Mouse (Mus musculus): ENCODE results near the gene Grk2. TPM values are rescaled to one million over a fixed set of nuclear protein-coding genes. Genes with fewer than 3 reads are reported as not detected.

The Grk2 gene
- total and polyA plus RNA-seq, 3 experiments = 118 to 203 (median 193) TPM

GRCm38 (mm10) chr19:4326106-4326505, 20.1 kb upstream of the Grk2 start:
- Histone ChIP-seq H3K4me1 (ENCODE audit: control insufficient read depth in 1 of 2, insufficient read depth in 2 of 2) (peaks cover 0 to 27% of the 10 kb centered on the region in 2 experiments; a peak in 2 of 4 replicates), H3K27ac (ENCODE audit: insufficient read depth, low read depth) (no peak overlapping the region), H3K4me2 (ENCODE audit: insufficient read depth, low read depth, poor library complexity, severe bottlenecking) (no peak overlapping the region), H3K9ac (ENCODE audit: insufficient read depth, low read depth) (no peak overlapping the region), H3K27me3 (replicated peaks) (no peaks in the 10 kb centered on the region), H3K9me3 (replicated peaks; ENCODE audit: low read length) (no peaks in the 10 kb centered on the region), H3K79me2 (replicated peaks; ENCODE audit: control insufficient read depth, extremely low read depth, insufficient read depth, poor library complexity, severe bottlenecking) (peaks cover 17% of the 10 kb centered on the region), H3K36me3 (replicated peaks in 1 of 2; ENCODE audit: control insufficient read depth in 1 of 2, insufficient read depth in 1 of 2, low read length in 1 of 2) (peaks cover 76 to 92% of the 10 kb centered on the region in 2 experiments), H3K4me3 (replicated peaks in 1 of 3; ENCODE audit: low read depth in 2 of 3, low read length in 2 of 3, poor library complexity in 1 of 3) (no peak overlapping the region)
- DNase-seq (ENCODE audit: extremely low read depth) = no peak
- TF ChIP-seq MXI1 (IDR thresholded peaks at IDR 0.05; ENCODE audit: low read depth, low read length) (no peak), EP300 (IDR thresholded peaks at IDR 0.05; ENCODE audit: low read length) (no peak), MAZ (IDR thresholded peaks at IDR 0.05; ENCODE audit: low read depth, low read length) (no peak), MAX (IDR thresholded peaks at IDR 0.05; ENCODE audit: low read length) (no peak)
- dilution Hi-C loops (cut with MboI; ENCODE audit: extremely low pct_ligation_motif_present, extremely low pct_unique_long_range_greater_than_20kb, low sequenced_read_pairs) = no loop called here
- in situ Hi-C loops (cut with MboI; ENCODE audit: low pct_ligation_motif_present, low pct_unique_long_range_greater_than_20kb, low sequenced_read_pairs) = no loop called here

GRCm38 (mm10) chr19:4322134-4322533, 16.1 kb upstream of the Grk2 start:
- Histone ChIP-seq H3K9me3 (replicated peaks; ENCODE audit: low read length) (no peaks in the 10 kb centered on the region), H3K4me1 (ENCODE audit: control insufficient read depth in 1 of 2, insufficient read depth in 2 of 2) (peaks cover 0 to 16% of the 10 kb centered on the region in 2 experiments; a peak in 2 of 4 replicates), H3K9ac (ENCODE audit: insufficient read depth, low read depth) (no peak overlapping the region), H3K27me3 (replicated peaks) (no peaks in the 10 kb centered on the region), H3K4me2 (ENCODE audit: insufficient read depth, low read depth, poor library complexity, severe bottlenecking) (no peak overlapping the region), H3K4me3 (replicated peaks in 1 of 3; ENCODE audit: low read depth in 2 of 3, low read length in 2 of 3, poor library complexity in 1 of 3) (no peak overlapping the region), H3K36me3 (replicated peaks in 1 of 2; ENCODE audit: control insufficient read depth in 1 of 2, insufficient read depth in 1 of 2, low read length in 1 of 2) (peaks cover 82 to 98% of the 10 kb centered on the region in 2 experiments), H3K27ac (ENCODE audit: insufficient read depth, low read depth) (no peak overlapping the region), H3K79me2 (replicated peaks; ENCODE audit: control insufficient read depth, extremely low read depth, insufficient read depth, poor library complexity, severe bottlenecking) (peaks cover 5% of the 10 kb centered on the region)
- in situ Hi-C loops (cut with MboI; ENCODE audit: low pct_ligation_motif_present, low pct_unique_long_range_greater_than_20kb, low sequenced_read_pairs) = no loop called here
- TF ChIP-seq SMC3 (IDR thresholded peaks at IDR 0.05; ENCODE audit: low read depth, low read length) = no peak
- TF ChIP-seq BHLHE40 (IDR thresholded peaks at IDR 0.05; ENCODE audit: low read depth, low read length) = no peak
- no peak for TF ChIP-seq RAD21 (IDR thresholded peaks at IDR 0.05; ENCODE audit: low read depth, low read length)
- TF ChIP-seq SIN3A (IDR thresholded peaks at IDR 0.05; ENCODE audit: low read length) = no peak
- no peak for TF ChIP-seq MYC (IDR thresholded peaks at IDR 0.05; ENCODE audit: low read depth, low read length)
- no peak for TF ChIP-seq USF2 (conservative IDR thresholded peaks at IDR 0.05; ENCODE audit: low read depth, low read length)
- no peak for TF ChIP-seq TCF12 (IDR thresholded peaks at IDR 0.05; ENCODE audit: low read depth, low read length)
- TF ChIP-seq MXI1 (IDR thresholded peaks at IDR 0.05; ENCODE audit: low read depth, low read length) = no peak
- no peak for TF ChIP-seq ZMIZ1 (IDR thresholded peaks at IDR 0.05; ENCODE audit: low read depth, low read length)
- no peak for TF ChIP-seq E2F4 (IDR thresholded peaks at IDR 0.05; ENCODE audit: insufficient replicate concordance, low read depth, low read length)
- dilution Hi-C loops (cut with MboI; ENCODE audit: extremely low pct_ligation_motif_present, extremely low pct_unique_long_range_greater_than_20kb, low sequenced_read_pairs) = no loop called here
- no peak for DNase-seq (ENCODE audit: extremely low read depth)

- no peak for DNase-seq (ENCODE audit: extremely low read depth)
- H3K4me3 ChIP-seq (replicated peaks in 1 of 3; ENCODE audit: low read depth in 2 of 3, low read length in 2 of 3, poor library complexity in 1 of 3) = no peak overlapping the region
- no peak overlapping the region for H3K4me2 ChIP-seq (ENCODE audit: insufficient read depth, low read depth, poor library complexity, severe bottlenecking)
- H3K9ac ChIP-seq (ENCODE audit: insufficient read depth, low read depth) = no peak overlapping the region
- in situ Hi-C loops (cut with MboI; ENCODE audit: low pct_ligation_motif_present, low pct_unique_long_range_greater_than_20kb, low sequenced_read_pairs) = no loop called here
- peaks cover 78 to 98% of the 10 kb centered on the region in 2 experiments for H3K36me3 ChIP-seq (replicated peaks in 1 of 2; ENCODE audit: control insufficient read depth in 1 of 2, insufficient read depth in 1 of 2, low read length in 1 of 2)
- H3K27me3 ChIP-seq (replicated peaks) = no peaks in the 10 kb centered on the region
- dilution Hi-C loops (cut with MboI; ENCODE audit: extremely low pct_ligation_motif_present, extremely low pct_unique_long_range_greater_than_20kb, low sequenced_read_pairs) = no loop called here
- H3K9me3 ChIP-seq (replicated peaks; ENCODE audit: low read length) = no peaks in the 10 kb centered on the region
- H3K4me1 ChIP-seq (ENCODE audit: control insufficient read depth in 1 of 2, insufficient read depth in 2 of 2) = peaks cover 0 to 17% of the 10 kb centered on the region in 2 experiments; a peak in 2 of 4 replicates
- no peak for TF ChIP-seq MAFK (IDR thresholded peaks at IDR 0.05; ENCODE audit: insufficient replicate concordance, low read length)
- TF ChIP-seq ETS1 (conservative IDR thresholded peaks at IDR 0.05; ENCODE audit: low read depth, low read length) = no peak
- TF ChIP-seq NRF1 (IDR thresholded peaks at IDR 0.05; ENCODE audit: low read depth, low read length) = no peak
- no peak for TF ChIP-seq USF1 (IDR thresholded peaks at IDR 0.05; ENCODE audit: low read depth, low read length)
- TF ChIP-seq BHLHE40 (IDR thresholded peaks at IDR 0.05; ENCODE audit: low read depth, low read length) = no peak
- no peak for TF ChIP-seq POLR2A (IDR thresholded peaks at IDR 0.05; ENCODE audit: low read depth, low read length)
- TF ChIP-seq USF2 (conservative IDR thresholded peaks at IDR 0.05; ENCODE audit: low read depth, low read length) = no peak
- TF ChIP-seq ZMIZ1 (IDR thresholded peaks at IDR 0.05; ENCODE audit: low read depth, low read length) = no peak
- TF ChIP-seq MYC (IDR thresholded peaks at IDR 0.05; ENCODE audit: low read depth, low read length) = no peak
- TF ChIP-seq ZNF384 (IDR thresholded peaks at IDR 0.05; ENCODE audit: low read depth, low read length) = no peak
- no peak for TF ChIP-seq CHD2 (IDR thresholded peaks at IDR 0.05; ENCODE audit: low read length)
- TF ChIP-seq TCF12 (IDR thresholded peaks at IDR 0.05; ENCODE audit: low read depth, low read length) = no peak
- no peak for TF ChIP-seq NELFE (IDR thresholded peaks at IDR 0.05; ENCODE audit: low read depth, low read length)
- TF ChIP-seq ZC3H11A (IDR thresholded peaks at IDR 0.05; ENCODE audit: low read depth, low read length) = no peak
- no peak for TF ChIP-seq JUND (conservative IDR thresholded peaks at IDR 0.05; ENCODE audit: low read depth, low read length)
- TF ChIP-seq MAZ (IDR thresholded peaks at IDR 0.05; ENCODE audit: low read depth, low read length) = no peak
- no peak for TF ChIP-seq IRF4 (IDR thresholded peaks at IDR 0.05; ENCODE audit: low read depth, low read length)
- H3K27ac ChIP-seq (ENCODE audit: insufficient read depth, low read depth) = no peak overlapping the region
- H3K79me2 ChIP-seq (replicated peaks; ENCODE audit: control insufficient read depth, extremely low read depth, insufficient read depth, poor library complexity, severe bottlenecking) = peaks cover 5% of the 10 kb centered on the region
These were observed 15.6 kb upstream of the Grk2 start for GRCm38 (mm10) chr19:4321622-4322021.

Measured in CH12.LX (cell line).